Mouse (Mus musculus) ovary, adult 18-20 months (tissue): ENCODE data around the gene Irs3.
"Not testable (repeated sequence)": the region's sequence is repeated elsewhere in the genome, so short reads cannot be mapped to it uniquely, and the experiment has no call there.

Source experiments
- DNase-seq: peaks from one replicate; pipeline ENCODE4 v3.0.0; 2022; ENCODE audit warnings: low spot score, mixed read lengths

Gene Irs3

DNA sequence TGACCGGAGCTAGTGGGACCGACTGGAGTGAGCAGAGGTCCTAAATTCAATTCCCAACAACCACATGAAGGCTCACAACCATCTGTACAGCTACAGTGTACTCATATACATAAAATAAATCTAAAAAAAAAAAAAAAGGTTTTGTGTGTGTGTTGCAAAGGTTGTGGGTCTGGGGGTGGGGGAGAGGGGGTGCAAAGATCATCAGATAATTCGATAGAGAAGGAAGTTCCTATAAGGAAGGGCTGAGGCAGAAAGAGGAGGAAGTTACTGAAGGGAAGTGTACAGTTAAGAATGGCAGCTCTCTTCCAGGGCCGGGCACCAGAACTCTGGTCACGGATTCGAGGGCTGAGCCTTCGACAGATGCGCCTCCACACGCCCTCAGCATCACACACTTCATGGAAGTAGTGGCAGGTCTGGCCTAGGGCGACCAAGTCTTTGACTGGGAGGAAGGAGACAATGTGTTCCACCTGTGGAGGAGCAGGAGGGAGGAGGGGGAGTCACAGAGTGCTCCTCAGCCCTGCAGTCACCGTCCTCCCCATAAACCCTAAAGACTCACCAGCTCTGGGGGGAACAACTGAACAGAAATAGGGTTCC lies 21.5 kb downstream of the Irs3 start:
- no peak for DNase-seq

GRCm38 (mm10) chr5:137615347-137615746 lies 30.2 kb downstream of the Irs3 start:
- no peak for DNase-seq

DNA sequence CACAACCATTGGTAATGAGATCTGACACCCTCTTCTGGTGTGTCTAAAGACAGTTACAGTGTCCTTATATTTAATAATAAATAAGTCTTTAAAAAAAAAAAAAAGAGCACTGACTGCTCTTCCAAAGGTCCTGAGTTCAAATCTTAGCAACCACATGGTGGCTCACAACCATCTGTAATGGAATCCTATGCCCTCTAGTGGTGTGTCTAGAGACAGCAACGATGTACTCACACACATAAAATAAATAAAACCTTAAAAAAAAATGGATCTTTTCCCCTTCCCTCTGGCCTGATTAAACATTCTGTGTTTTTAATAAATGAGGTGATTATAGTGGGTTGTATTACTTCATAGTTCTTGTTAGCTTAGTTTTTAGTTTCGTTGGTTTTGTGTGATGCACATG lies 30.6 kb downstream of the Irs3 start:
- not testable (repeated sequence) for DNase-seq

- peak; percentile 66 for DNase-seq
Observed at GRCm38 (mm10) chr5:137613550-137613949, 32.0 kb downstream of the Irs3 start, which contains the start of gene Pcolce. Gene Pcolce, minus strand, starts transcription at chr5:137613784.

- no peak for DNase-seq
Observed at GRCm38 (mm10) chr5:137613076-137613475, 32.4 kb downstream of the Irs3 start.

GRCm38 (mm10) chr5:137611245-137611602 lies 34.3 kb downstream of the Irs3 start:
- DNase-seq: peak; percentile 63

- DNase-seq: peak; percentile 88
Observed at GRCm38 (mm10) chr5:137610548-137611244, 34.8 kb downstream of the Irs3 start.

DNA sequence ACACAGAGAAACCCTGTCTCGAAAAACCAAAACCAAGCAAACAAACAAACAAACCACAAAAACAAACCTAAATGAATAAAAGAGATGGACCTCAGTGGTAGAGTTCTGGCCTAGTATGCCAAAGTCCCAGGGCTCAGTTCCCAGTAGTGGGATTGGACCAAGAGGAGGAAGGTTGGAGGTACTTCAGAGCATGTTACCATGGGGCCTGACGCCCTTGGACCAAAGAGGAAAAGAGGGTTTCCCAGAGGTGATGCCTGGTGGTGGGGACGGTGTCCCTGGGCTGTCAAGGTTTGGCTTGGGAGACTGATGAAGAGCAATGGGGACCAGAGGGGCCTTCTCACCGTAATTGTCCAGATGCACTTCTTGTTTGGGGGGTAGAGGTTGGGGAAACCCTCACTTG lies 35.5 kb downstream of the Irs3 start:
- no peak for DNase-seq

- DNase-seq: no peak
Observed at GRCm38 (mm10) chr5:137609292-137609691, 36.2 kb downstream of the Irs3 start.

DNA sequence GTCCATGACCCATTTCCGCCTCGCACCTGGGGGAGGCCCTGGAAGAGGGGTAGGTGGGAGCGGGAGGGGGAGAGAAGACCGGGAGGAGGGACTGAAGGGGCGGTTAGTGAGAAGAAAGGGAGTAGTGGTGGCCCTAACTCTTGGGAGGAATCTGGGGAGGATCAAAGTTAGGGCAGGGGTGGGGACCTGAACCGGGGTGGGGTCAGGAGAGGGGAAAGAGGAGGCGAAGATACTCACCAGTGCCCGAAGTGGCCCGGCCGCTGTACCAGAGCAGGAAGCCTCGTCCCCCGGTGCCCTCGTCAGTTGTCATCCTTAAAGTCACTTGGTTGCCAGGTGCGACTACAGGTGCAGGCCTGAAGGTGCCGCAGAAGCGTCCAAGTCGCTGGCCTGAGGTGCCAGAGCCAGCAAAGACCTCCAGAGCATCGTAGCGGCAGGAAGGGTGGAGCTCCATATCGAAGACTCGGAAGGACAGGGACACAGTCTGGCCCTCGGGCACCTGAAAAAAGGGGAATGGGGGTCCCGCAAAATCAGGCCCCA lies 36.8 kb downstream of the Irs3 start:
- no peak for DNase-seq

DNA sequence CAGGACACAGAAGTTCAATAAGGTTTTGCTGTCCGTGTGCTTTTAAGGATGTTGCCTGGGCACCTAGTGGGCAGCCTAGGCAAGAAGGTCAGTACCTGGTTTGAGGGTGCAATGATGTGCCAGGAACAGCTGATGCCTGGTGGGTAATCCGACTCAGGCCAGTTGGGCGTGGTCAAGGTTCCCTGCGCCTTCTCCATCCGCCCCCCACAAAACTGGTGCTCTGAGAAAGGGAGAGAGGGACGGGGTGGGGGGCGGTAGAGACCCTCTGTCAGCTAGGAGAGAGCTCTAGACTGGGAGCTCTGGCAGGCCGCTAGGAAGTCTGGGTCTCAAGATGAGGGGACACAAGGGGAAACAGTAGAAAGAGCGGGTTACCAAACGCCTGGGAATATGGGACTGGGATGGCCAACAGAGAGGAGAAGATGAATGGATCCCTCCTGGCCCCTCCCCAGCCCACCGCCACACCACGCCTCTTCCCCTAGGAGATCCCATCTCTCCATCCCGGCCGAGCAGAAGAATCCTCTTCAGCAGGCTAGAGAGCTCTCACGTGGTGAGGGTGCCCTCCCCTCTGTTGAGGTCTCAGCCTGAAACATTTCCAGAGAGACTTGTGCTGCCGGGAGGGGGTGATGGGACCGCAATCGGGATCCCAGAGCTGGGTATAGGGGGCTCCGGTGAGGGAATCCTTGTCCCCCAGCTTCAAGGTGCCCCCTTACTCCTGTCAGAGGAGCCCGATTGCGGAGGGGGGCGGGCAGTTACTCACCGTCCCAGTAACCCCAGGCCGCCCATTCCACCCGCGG lies 37.5 kb downstream of the Irs3 start:
- DNase-seq: no peak

GRCm38 (mm10) chr5:137601365-137601729 lies 44.2 kb downstream of the Irs3 start:
- no peak for DNase-seq

DNA sequence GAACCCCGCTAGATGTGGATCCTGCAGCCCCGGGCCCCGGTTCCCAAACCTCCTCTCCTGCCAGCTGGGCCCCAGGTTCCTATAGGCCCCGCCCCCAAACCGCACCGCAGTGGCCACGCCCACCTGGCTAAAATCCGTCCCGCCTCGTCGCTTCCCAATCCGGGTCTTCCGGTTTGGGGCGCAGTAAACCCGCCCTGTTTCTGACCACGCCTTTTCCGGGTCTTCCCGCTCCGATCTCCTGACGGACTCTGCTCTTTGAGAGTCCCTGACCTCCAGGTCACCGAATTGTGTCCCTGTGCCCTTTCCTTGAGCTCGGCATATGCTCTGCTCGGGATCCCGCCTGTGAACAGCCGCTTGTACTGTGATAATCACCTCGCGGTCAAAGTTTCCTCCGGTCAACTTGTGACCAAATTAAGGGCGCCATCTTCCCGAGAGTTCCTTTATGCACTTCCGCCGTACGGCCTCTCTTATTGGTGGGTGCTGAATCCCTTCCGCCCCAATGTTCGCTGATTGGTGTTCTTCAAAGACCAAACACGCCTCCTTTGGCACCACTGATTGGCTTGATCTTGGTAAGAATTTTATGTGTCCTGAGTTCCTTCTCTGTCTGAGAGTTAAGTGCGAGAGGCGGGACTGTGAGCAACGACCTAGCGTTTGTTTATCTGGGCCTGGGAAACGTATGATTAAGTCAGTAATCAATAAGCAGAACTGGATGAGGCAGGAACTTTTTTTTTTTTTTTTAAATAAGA lies 44.7 kb downstream of the Irs3 start, which contains the start of gene Mospd3:
Gene Mospd3 (minus strand): TSS at position 440 of the 746 bp plus-strand sequence.
- DNase-seq: peak; percentile 92

- no peak for DNase-seq
Observed at GRCm38 (mm10) chr5:137600281-137600618, 45.3 kb downstream of the Irs3 start.

DNA sequence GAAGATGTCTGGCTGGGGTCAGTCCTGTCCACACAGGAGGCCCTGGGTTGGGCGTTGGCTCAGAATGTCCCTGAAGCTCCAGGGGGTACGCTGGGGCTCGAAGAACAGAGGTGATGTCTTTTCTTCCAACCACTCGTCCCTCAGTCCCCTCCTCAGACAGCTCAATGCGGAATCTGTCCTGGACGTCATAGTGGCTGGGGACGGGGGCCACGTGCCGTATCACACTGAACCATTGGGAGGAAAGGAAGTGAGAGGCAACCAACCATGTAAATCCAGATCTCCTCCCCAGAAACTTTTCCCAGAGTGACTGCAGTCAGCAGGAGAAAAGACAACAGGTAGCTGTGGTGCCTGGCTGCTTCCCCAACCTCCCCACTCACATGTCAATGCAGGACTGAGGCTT lies 45.9 kb downstream of the Irs3 start:
- no peak for DNase-seq

DNA sequence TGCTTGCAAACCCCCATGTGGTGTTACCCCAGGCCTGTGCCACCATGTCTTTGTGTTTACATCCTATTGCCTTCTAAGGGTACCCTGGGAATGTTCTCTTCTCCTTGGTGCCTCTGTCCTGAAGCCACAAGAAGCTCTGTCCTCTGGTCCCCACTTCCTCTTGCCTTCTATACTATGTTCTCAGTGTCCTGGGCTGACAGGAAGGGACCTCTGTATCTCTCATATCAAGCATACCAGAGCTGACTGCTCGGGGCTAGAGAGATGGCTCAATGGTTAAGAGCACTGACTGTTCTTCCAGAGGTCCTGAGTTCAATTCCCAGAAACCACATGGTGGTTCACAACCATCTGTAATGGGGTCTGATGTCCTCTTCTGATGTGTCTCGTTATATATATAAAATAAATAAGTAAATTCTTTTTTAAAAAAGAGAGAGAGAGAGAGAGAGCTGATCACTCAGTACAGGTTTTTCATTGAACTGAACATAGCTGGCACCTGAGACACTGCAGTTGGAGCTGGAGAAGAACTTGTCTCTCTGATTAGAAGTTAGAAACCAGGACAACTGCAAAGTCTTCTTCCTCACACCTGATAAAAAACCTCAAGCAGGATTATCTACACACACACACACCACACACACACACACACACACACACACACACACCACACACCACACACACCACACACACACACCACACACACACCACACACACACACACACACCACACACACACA lies 47.3 kb downstream of the Irs3 start:
- no peak for DNase-seq

GRCm38 (mm10) chr5:137597625-137598024 lies 47.9 kb downstream of the Irs3 start:
- no peak for DNase-seq

DNA sequence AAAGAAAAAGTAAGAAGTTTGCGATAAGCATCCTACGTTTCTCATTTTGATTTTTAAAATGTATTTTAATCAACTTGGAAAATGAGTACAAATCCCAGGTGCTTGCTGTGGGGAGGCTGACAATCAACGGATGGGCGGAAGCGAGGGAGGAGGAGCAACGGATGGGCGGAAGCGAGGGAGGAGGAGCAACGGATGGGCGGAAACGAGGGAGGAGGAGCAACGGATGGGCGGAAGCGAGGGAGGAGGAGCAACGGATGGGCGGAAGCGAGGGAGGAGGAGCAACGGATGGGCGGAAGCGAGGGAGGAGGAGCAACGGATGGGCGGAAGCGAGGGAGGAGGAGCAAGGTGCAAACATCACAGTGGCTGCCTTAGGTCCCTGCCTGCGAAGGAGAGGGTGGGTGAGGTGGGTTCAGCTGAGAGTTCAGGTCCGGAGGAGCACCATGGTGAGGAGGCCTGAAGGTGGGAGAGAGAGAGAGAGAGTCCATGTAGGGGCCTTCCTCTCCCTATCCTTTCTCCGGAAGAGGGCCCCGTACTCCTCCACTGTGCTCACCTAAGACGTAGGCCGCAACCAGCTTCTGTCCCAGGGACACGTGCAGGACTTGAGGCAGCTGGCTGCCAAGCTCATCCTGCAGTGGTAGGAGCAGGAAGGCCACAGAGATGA lies 48.8 kb downstream of the Irs3 start:
- no peak for DNase-seq

DNA sequence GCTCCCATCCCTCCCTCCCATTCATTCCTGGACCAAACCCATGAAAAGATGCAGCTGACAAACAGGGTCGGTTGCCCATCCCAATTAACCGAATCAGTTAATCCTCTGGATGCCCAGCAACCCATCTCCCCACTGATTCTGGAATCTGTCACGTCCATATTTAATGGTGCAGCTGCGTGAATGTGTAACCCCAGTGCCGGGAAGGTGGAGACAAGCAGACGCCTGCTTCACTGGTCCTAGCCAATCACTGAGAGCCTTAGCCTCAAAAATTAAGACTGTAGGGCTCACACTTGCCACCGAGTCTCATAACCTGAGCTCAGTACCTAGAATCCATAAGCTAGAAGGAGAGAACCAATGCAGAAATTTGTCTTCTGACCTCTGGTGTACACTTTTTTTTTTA lies 49.6 kb downstream of the Irs3 start:
- DNase-seq: no peak
